Mouse (Mus musculus): ENCODE data around the gene Grik1. TPM values are rescaled to one million over a fixed set of nuclear protein-coding genes. Genes with fewer than 3 reads are reported as not detected.

Gene Grik1
- polyA plus RNA-seq, 1 experiment from 2014 or later = 0.39 TPM

- DNase-seq (peak; percentile 81), ATAC-seq (ENCODE audit: insufficient read depth) (peak; percentile 69)
- Histone ChIP-seq H3K4me2 (no peak overlapping the region), H3K36me3 (ENCODE audit: insufficient read depth) (no peaks in the 10 kb centered on the region), H3K27me3 (ENCODE audit: insufficient read depth, low read length) (no peaks in the 10 kb centered on the region), H3K27ac (ENCODE audit: low read depth) (no peak overlapping the region), H3K4me1 (ENCODE audit: insufficient read depth) (no peaks in the 10 kb centered on the region), H3K4me3 (ENCODE audit: low read depth, low read length) (no peak overlapping the region), H3K9me3 (ENCODE audit: low read depth, low read length) (no peaks in the 10 kb centered on the region), H3K9ac (no peak overlapping the region)
- WGBS = 3% methylated on average over 5 of the region's 5 CpGs
- TF ChIP-seq CTCF (IDR thresholded peaks at IDR 0.05; ENCODE audit: low read depth) = peak; percentile 88
These were observed 85.7 kb downstream of the Grik1 start for GRCm38 (mm10) chr16:88204400-88204799.

- DNase-seq (no peak), ATAC-seq (ENCODE audit: insufficient read depth) (no peak)
- Histone ChIP-seq H3K36me3 (ENCODE audit: insufficient read depth) (no peaks in the 10 kb centered on the region), H3K27ac (ENCODE audit: low read depth) (no peak overlapping the region), H3K4me2 (no peak overlapping the region), H3K9me3 (ENCODE audit: low read depth, low read length) (no peaks in the 10 kb centered on the region), H3K27me3 (ENCODE audit: insufficient read depth, low read length) (no peaks in the 10 kb centered on the region), H3K4me3 (ENCODE audit: low read depth, low read length) (no peak overlapping the region), H3K4me1 (ENCODE audit: insufficient read depth) (no peaks in the 10 kb centered on the region), H3K9ac (no peak overlapping the region)
- TF ChIP-seq CTCF (IDR thresholded peaks at IDR 0.05; ENCODE audit: low read depth) = no peak
- 83% methylated on average over 6 of the region's 6 CpGs for WGBS
These were observed 86.1 kb downstream of the Grik1 start for GRCm38 (mm10) chr16:88203985-88204384.

- Histone ChIP-seq H3K4me2 (no peak overlapping the region), H3K9ac (no peak overlapping the region), H3K36me3 (ENCODE audit: insufficient read depth) (no peaks in the 10 kb centered on the region), H3K9me3 (ENCODE audit: low read depth, low read length) (no peaks in the 10 kb centered on the region), H3K27me3 (ENCODE audit: insufficient read depth, low read length) (no peaks in the 10 kb centered on the region), H3K4me3 (ENCODE audit: low read depth, low read length) (no peak overlapping the region), H3K4me1 (ENCODE audit: insufficient read depth) (no peaks in the 10 kb centered on the region), H3K27ac (ENCODE audit: low read depth) (no peak overlapping the region)
- DNase-seq = no peak
- no peak for ATAC-seq (ENCODE audit: insufficient read depth)
- WGBS = 79% methylated on average over 6 of the region's 6 CpGs
- TF ChIP-seq CTCF (IDR thresholded peaks at IDR 0.05; ENCODE audit: low read depth) = no peak
These were observed 102.5 kb downstream of the Grik1 start for GRCm38 (mm10) chr16:88187433-88188037.

GRCm38 (mm10) chr16:88178813-88179212, 111.3 kb downstream of the Grik1 start:
- 53% methylated on average over 6 of the region's 6 CpGs for WGBS
- TF ChIP-seq CTCF (IDR thresholded peaks at IDR 0.05; ENCODE audit: low read depth) = no peak
- Histone ChIP-seq H3K27ac (ENCODE audit: low read depth) (no peak overlapping the region), H3K4me1 (ENCODE audit: insufficient read depth) (no peaks in the 10 kb centered on the region), H3K4me3 (ENCODE audit: low read depth, low read length) (no peak overlapping the region), H3K36me3 (ENCODE audit: insufficient read depth) (no peaks in the 10 kb centered on the region), H3K9ac (no peak overlapping the region), H3K27me3 (ENCODE audit: insufficient read depth, low read length) (no peaks in the 10 kb centered on the region), H3K4me2 (no peak overlapping the region), H3K9me3 (ENCODE audit: low read depth, low read length) (no peaks in the 10 kb centered on the region)
- no peak for DNase-seq
- no peak for ATAC-seq (ENCODE audit: insufficient read depth)

GRCm38 (mm10) chr16:88177364-88177763, 112.7 kb downstream of the Grik1 start:
- ATAC-seq (ENCODE audit: insufficient read depth) (no peak), DNase-seq (no peak)
- Histone ChIP-seq H3K9me3 (ENCODE audit: low read depth, low read length) (no peaks in the 10 kb centered on the region), H3K27ac (ENCODE audit: low read depth) (no peak overlapping the region), H3K4me3 (ENCODE audit: low read depth, low read length) (no peak overlapping the region), H3K4me2 (no peak overlapping the region), H3K4me1 (ENCODE audit: insufficient read depth) (no peaks in the 10 kb centered on the region), H3K27me3 (ENCODE audit: insufficient read depth, low read length) (no peaks in the 10 kb centered on the region), H3K36me3 (ENCODE audit: insufficient read depth) (no peaks in the 10 kb centered on the region), H3K9ac (no peak overlapping the region)
- WGBS = 49% methylated on average over 3 of the region's 3 CpGs
- TF ChIP-seq CTCF (IDR thresholded peaks at IDR 0.05; ENCODE audit: low read depth) = no peak

GRCm38 (mm10) chr16:88174083-88174721, 115.9 kb downstream of the Grik1 start:
- no peaks in the 10 kb centered on the region for H3K27me3 ChIP-seq (ENCODE audit: insufficient read depth, low read length)
- ATAC-seq (ENCODE audit: insufficient read depth) (no peak), DNase-seq (peak; percentile 3)
- no peak overlapping the region for H3K4me2 ChIP-seq
- no peak overlapping the region for H3K4me3 ChIP-seq (ENCODE audit: low read depth, low read length)
- no peaks in the 10 kb centered on the region for H3K4me1 ChIP-seq (ENCODE audit: insufficient read depth)
- no peak for TF ChIP-seq CTCF (IDR thresholded peaks at IDR 0.05; ENCODE audit: low read depth)
- no peak overlapping the region for H3K9ac ChIP-seq
- H3K9me3 ChIP-seq (ENCODE audit: low read depth, low read length) = no peaks in the 10 kb centered on the region
- 81% methylated on average over 9 of the region's 9 CpGs for WGBS
- H3K27ac ChIP-seq (ENCODE audit: low read depth) = no peak overlapping the region
- H3K36me3 ChIP-seq (ENCODE audit: insufficient read depth) = no peaks in the 10 kb centered on the region

- no peak for ATAC-seq (ENCODE audit: insufficient read depth)
- no peaks in the 10 kb centered on the region for H3K27me3 ChIP-seq (ENCODE audit: insufficient read depth, low read length)
- DNase-seq = no peak
- H3K4me2 ChIP-seq = no peak overlapping the region
- no peak overlapping the region for H3K27ac ChIP-seq (ENCODE audit: low read depth)
- no peak overlapping the region for H3K4me3 ChIP-seq (ENCODE audit: low read depth, low read length)
- TF ChIP-seq CTCF (IDR thresholded peaks at IDR 0.05; ENCODE audit: low read depth) = no peak
- no peaks in the 10 kb centered on the region for H3K4me1 ChIP-seq (ENCODE audit: insufficient read depth)
- no peak overlapping the region for H3K9ac ChIP-seq
- H3K9me3 ChIP-seq (ENCODE audit: low read depth, low read length) = no peaks in the 10 kb centered on the region
- no peaks in the 10 kb centered on the region for H3K36me3 ChIP-seq (ENCODE audit: insufficient read depth)
These were observed 123.5 kb downstream of the Grik1 start for GRCm38 (mm10) chr16:88166547-88166946.

All from lung, embryonic 14.5 days (tissue).